Mouse (Mus musculus) CD4-positive, CD25-positive, alpha-beta regulatory T cell, adult 2 months (primary cell): Measurements from ENCODE around the gene Clk1.
"Not testable (repeated sequence)": the region's sequence is repeated elsewhere in the genome, so short reads cannot be mapped to it uniquely, and the experiment has no call there.

Source experiments
- DNase-seq: peaks from one replicate; pipeline ENCODE4 v3.0.0-alpha.2; 2012; ENCODE audit warnings: low read depth, low spot score

The Clk1 gene

GRCm38 (mm10) chr1:58407321-58407720 is 16.5 kb downstream of the Clk1 start:
- DNase-seq = no peak

GRCm38 (mm10) chr1:58403745-58404144 is 20.1 kb downstream of the Clk1 start:
- DNase-seq = no peak

DNA sequence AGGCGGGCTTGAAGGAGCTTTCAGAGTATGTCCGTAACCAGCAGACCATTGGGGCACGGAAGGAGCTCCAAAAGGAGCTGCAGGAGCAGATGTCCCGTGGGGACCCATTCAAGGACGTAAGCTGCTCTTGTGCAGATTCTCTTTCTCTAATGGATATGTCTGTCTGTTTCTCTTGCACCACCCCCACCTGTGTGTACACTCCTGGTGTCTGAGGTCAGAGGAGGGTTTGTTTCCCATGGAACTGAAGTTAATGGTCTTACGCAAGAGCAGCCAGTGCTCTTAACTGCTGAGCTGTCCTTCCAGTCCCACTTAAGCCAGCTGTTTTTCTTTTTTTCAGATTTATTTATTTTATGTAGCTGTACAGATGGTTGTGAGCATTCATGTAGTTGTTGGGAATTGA is 22.5 kb downstream of the Clk1 start:
- no peak for DNase-seq

DNA sequence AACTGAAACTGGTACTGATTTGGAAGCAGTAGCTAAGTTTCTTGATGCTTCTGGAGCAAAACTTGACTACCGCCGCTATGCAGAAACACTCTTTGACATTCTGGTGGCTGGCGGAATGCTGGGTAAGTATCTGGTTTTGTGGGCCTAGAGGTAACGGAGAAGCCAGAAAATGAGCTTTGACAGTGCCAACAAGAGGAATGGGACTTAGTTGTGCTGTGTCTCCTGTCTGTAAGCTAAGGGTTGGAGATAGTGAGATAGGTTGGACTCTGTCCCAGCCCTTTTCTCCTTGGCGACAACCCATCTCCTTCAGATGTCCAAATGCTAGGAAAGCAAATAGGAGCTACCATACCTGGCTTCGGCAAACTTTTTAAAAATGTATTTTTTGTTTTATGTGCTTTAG is 26.1 kb downstream of the Clk1 start:
- no peak for DNase-seq

DNA sequence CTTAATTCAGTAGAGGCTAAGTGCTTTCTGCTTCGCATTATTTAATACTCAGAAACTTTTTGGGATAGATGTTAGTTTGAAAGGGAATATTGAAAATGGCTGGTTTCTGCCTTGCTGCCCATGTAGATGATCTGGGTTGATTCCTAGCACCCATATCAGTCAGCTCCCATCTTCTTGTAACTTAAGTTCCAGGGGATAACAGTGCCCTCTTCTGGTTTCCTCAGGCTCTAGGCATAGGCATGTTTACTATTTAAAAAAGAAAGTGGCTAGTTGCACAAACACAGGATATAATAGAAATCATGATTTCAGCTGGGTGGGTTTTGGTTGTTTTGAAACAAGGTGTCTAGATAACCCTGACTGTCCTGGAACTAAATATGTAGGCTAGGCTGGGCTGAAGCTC is 27.7 kb downstream of the Clk1 start:
- no peak for DNase-seq

GRCm38 (mm10) chr1:58395341-58395740 is 28.5 kb downstream of the Clk1 start:
- peak; percentile 56 for DNase-seq

GRCm38 (mm10) chr1:58393284-58394195 is 30.3 kb downstream of the Clk1 start:
- peak; percentile 67 for DNase-seq

- DNase-seq = peak; percentile 97
These were observed 31.1 kb downstream of the Clk1 start, which contains the start of gene Bzw1 for GRCm38 (mm10) chr1:58392652-58393283. Bzw1 (plus strand) TSS chr1:58392898.

DNA sequence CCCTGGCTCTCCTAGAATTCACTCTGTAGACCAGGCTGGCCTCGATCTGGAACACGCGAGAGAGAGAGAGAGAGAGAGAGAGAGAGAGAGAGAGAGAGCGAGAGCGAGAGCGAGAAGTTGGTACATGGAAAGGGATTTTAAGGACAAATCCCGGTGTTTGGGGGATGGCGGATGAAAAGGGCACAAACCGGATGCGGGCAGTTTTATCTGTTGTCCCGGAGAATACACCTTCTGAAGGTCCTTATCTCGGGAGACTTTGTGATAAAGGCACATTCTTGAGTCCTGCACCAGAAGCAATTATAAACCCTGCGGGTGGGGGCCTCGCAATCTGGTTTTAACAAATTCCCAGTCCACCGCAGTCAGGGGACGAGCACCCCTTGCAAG is 31.6 kb downstream of the Clk1 start:
- DNase-seq = no peak

DNA sequence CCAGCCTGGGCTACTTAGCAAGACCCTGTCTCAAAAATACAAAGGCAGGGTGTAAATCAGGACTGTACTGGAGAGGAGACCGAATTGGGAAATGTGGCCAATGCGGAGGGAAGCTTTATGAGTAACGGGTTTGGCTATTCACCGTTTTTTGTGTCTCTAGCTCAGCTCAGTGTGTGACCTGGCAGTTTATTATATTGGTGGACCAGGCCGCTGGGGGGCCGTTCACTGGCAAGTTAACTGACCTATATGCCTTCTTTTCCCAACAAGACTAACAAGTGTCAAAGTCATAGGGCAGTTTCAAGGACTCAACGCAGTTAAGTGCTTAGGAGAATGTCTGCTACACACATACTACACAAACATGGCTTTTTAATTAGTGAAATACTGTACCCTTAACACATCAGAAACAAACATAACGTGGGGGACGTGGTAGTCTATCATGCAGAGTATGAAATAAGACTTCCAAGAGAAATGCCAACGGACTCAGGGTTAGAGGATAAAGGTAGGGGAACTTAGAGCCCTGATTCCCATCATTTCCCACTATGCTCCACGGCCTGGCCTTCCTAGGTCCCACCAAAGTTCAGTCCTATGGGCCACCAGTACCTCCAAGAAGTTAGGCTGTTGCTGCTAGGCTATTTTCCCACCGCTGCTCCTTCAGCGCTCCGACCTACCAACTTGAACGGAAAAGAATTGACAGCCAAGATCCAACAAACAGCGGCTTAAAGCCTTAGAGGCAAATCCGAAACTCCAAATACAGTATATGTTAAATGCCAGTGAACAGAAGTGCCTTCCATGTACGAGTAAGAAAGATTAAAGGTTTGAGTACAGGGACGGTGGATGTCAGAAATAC is 32.2 kb downstream of the Clk1 start:
- DNase-seq = no peak

GRCm38 (mm10) chr1:58382586-58383281 is 41.1 kb downstream of the Clk1 start:
- DNase-seq = no peak

GRCm38 (mm10) chr1:58375574-58376147 is 48.2 kb downstream of the Clk1 start:
- DNase-seq = no peak

DNA sequence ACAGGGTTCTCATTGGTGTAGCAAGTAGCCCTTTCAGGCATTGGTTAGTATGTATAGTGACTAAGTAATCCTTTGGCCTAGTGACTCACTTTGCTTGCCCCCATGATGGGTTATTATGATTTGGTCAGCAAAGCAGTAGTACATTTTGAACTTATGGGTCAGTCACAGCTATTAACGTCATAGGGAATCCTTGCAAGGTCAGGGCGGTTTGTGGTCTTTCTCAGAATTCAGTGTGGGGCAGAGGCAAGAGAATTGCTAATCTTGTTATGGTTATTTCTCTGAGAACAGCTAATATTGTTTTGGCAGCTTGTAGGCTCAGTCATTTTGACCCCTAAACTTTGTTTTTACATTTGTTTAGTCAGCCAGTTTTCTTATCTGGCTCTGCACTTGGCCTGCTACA is 49.6 kb downstream of the Clk1 start:
- not testable (repeated sequence) for DNase-seq

DNA sequence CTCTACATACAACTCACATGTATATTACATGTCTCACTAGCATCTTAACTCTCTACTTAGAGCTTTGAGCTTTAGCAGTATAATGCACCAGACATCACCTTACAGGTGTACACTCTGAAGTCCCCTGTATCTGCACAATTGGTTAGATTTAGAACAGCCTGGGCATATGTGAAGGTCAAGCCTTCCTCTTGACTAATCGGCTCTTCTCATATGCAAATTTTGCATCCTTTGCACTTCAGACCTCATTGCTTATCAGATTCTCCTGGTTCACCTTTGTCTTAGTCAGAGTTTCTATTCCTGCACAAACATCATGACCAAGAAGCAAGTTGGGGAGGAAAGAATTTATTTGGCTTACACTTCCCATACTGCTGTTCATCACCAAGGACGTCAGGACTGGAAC is 54.1 kb downstream of the Clk1 start:
- no peak for DNase-seq

GRCm38 (mm10) chr1:58366737-58367471 is 57.0 kb downstream of the Clk1 start:
- DNase-seq = no peak

GRCm38 (mm10) chr1:58365829-58366228 is 58.0 kb downstream of the Clk1 start:
- DNase-seq = no peak

- no peak for DNase-seq
These were observed 59.3 kb downstream of the Clk1 start for GRCm38 (mm10) chr1:58364551-58364950.

- DNase-seq = no peak
These were observed 61.6 kb downstream of the Clk1 start for GRCm38 (mm10) chr1:58362296-58362695.
